Mouse (Mus musculus) CH12.LX (cell line): ENCODE measurements around the gene Cds1. TPM values are rescaled to one million over a fixed set of nuclear protein-coding genes. Genes with fewer than 3 reads are reported as not detected.

Source experiments
- polyA plus RNA-seq: library from polyadenylated mRNA; unstranded; fragments of >175 nt; gene quantifications from 2 replicates; pipeline ENCODE4 v1.2.1, GENCODE M21; 2012; ENCODE audit warnings: low read depth; ENCODE audit not compliant: insufficient read length
- total RNA-seq, 2 experiments: library from RNA; depleted of rRNA; stranded (reverse); fragments of 300-350 nt in 1 of 2; fragments of >200 nt in 1 of 2; gene quantifications; 2 replicates each; pipeline ENCODE4 v1.2.3; 2012 to 2014

Gene Cds1
- total and polyA plus RNA-seq, 3 experiments, result not detected

Other genes with a start within 250 kb of the Cds1 start
- not detected in 2 replicates for gene Nkx6-1, start 100.1 kb upstream of the Cds1 start, total RNA-seq (2012; rRNA removed)
- not detected in 2 replicates for gene Nkx6-1, start 100.1 kb upstream of the Cds1 start, total RNA-seq (2014; rRNA removed)
- not detected in 2 replicates for gene Nkx6-1, start 100.1 kb upstream of the Cds1 start, polyA plus RNA-seq